Mouse (Mus musculus) liver, embryonic 14.5 days (tissue): ENCODE measurements around the gene Ttc16.

ENCODE experiments used
- CTCF ChIP-seq: IDR thresholded peaks from 2 replicates; pipeline ENCODE4 v1.5.1; 2016; ENCODE audit warnings: antibody characterized with exemption, low read depth, control low read depth
- EP300 ChIP-seq: IDR thresholded peaks from 2 replicates; pipeline ENCODE4 v1.6.1; 2016; ENCODE audit warnings: antibody characterized with exemption, low read depth

GRCm38 (mm10) chr2:32761859-32762258 is 13.6 kb downstream of the Ttc16 start:
- TF ChIP-seq CTCF: no peak
- no peak for TF ChIP-seq EP300
